In genomic region chr1:133915723-133916355, GRCm38 (mm10) we compare ENCODE assay signal across 8 mouse cellular contexts. TPM values are rescaled to one million over a fixed set of nuclear protein-coding genes. Genes with fewer than 3 reads are reported as not detected.
A peak's percentile ranks its signal among the peaks of the same experiment; 100 is the strongest.
DNase-seq lines count a peak whose midpoint lies in the region; TF ChIP-seq lines count a peak whose summit lies in the region.

No protein-coding gene starts in this region.

- H3K27ac ChIP-seq in heart, embryonic 10.5 days: no peak overlapping the region
- H3K27ac ChIP-seq in kidney, adult 2 months (ENCODE audit: insufficient read depth, low read depth, low read length): peak overlapping the region; percentile 63; the same call in 1 of the 2 replicates

- peak; percentile 93 for DNase-seq in heart, adult 18-20 months
- DNase-seq in heart, embryonic 10.5 days (ENCODE audit: low spot score): no peak
- DNase-seq in NIH3T3 (ENCODE audit: low read depth): peak; percentile 89
- peak; percentile 65 to 77 for DNase-seq in gastrocnemius, adult 8-10 months (ENCODE audit: low spot score in 2 of 2)
- peak; percentile 93 for DNase-seq in kidney, adult 2 months
- DNase-seq in lung, postnatal 14 days: peak; percentile 90
- DNase-seq in urinary bladder, postnatal 36 days (ENCODE audit: low spot score in 2 of 2): peak; percentile 62 to 86
- no peak for DNase-seq in embryo, embryonic 9.5 days (ENCODE audit: extremely low spot score)

- no peak for TF ChIP-seq CTCF in kidney, adult 2 months (conservative IDR thresholded peaks at IDR 0.05; ENCODE audit: insufficient read depth, insufficient read length, low read depth, low read length)

- H3K9me3 ChIP-seq in heart, embryonic 10.5 days: no peaks in the 10 kb centered on the region

- peaks cover 29% of the 10 kb centered on the region for H3K27me3 ChIP-seq in heart, embryonic 10.5 days (ENCODE audit: insufficient read depth, poor library complexity, severe bottlenecking)
- H3K27me3 ChIP-seq in kidney, adult 2 months (replicated peaks; ENCODE audit: control insufficient read depth, insufficient read depth, low read length): no peaks in the 10 kb centered on the region

- 58% methylated on average over 8 of the region's 8 CpGs for whole genome bisulfite sequencing in heart, embryonic 10.5 days
- WGBS in kidney, adult 2 months: 37% methylated on average over 8 of the region's 8 CpGs

- H3K4me1 ChIP-seq in heart, embryonic 10.5 days: peaks cover 22% of the 10 kb centered on the region
- peaks cover 5% of the 10 kb centered on the region for H3K4me1 ChIP-seq in kidney, adult 2 months (ENCODE audit: control insufficient read depth, insufficient read depth, low read length)

- H3K4me3 ChIP-seq in heart, embryonic 10.5 days: no peak overlapping the region
- no peak overlapping the region for H3K4me3 ChIP-seq in kidney, adult 2 months (ENCODE audit: insufficient read depth, low read depth, low read length)

- no peak for TF ChIP-seq POLR2A in kidney, adult 2 months (IDR thresholded peaks at IDR 0.05; ENCODE audit: low read depth, low read length)

- no peaks in the 10 kb centered on the region for H3K36me3 ChIP-seq in heart, embryonic 10.5 days
- no peaks in the 10 kb centered on the region for H3K36me3 ChIP-seq in kidney, adult 2 months (ENCODE audit: control insufficient read depth, insufficient read depth, low read length)

RNA-seq across cellular contexts. Expression of gene Prelp, which starts 5.4 kb away (rescaled TPM):
- 10 to 100 TPM; 23.4 to 28.7 TPM for total RNA-seq in heart, adult 18-20 months (2021)
- polyA plus RNA-seq in heart, embryonic 10.5 days (2016; fragmentation: Nextera tagmentation; extraction: Ambion mirVana): 0.16 and 0.31 TPM in 2 replicates
- total RNA-seq in gastrocnemius, adult 8-10 months (2022): 10 to 100 TPM; 11.0 to 30.6 (median 17.9) TPM
- polyA plus RNA-seq in kidney, adult 2 months (2012; rRNA removed): 35.0 and 38.2 TPM in 2 replicates

RNA-seq across cellular contexts. Expression of gene Optc, which starts 8.0 kb away (rescaled TPM):
- total RNA-seq in heart, adult 18-20 months (2021): under 1 TPM; 0.23 to 0.37 TPM
- polyA plus RNA-seq in heart, embryonic 10.5 days (2016; fragmentation: Nextera tagmentation; extraction: Ambion mirVana): 0.16 and 0.69 TPM in 2 replicates
- under 1 TPM in 1 of 4 experiments, not detected in 3; 0.29 TPM for total RNA-seq in gastrocnemius, adult 8-10 months (2022)
- 0.48 and 1.5 TPM in 2 replicates for polyA plus RNA-seq in kidney, adult 2 months (2012; rRNA removed)

Comparison
In these comparisons a context has a peak if more than half of its experiments do, and no peak if none do; other contexts are left out.
1. DNase-seq: peak in heart, adult 18-20 months (2 of 2), NIH3T3 (single experiment), gastrocnemius, adult 8-10 months (2 of 2), kidney, adult 2 months (single experiment), lung, postnatal 14 days (single experiment) and urinary bladder, postnatal 36 days (2 of 2); none in heart, embryonic 10.5 days (single experiment) and embryo, embryonic 9.5 days (single experiment).